Mouse (Mus musculus) heart, postnatal 10 days (tissue): ENCODE results near the gene Ghrl. TPM values are rescaled to one million over a fixed set of nuclear protein-coding genes. Genes with fewer than 3 reads are reported as not detected.
"Not testable (repeated sequence)": the region's sequence is repeated elsewhere in the genome, so short reads cannot be mapped to it uniquely, and the experiment has no call there.

Source experiments
- DNase-seq, 2 experiments: peaks; one replicate each; pipeline ENCODE4 v3.0.0; 2021
- intact Hi-C: fragments of 180-260 bp; cut with DNase I; formaldehyde crosslinking; loops from one replicate; pipeline ENCODE4 v1.15.1; 2025
- total RNA-seq, 2 experiments: library from RNA; stranded (reverse); gene quantifications; 2 replicates each; pipeline ENCODE4 v1.2.3; 2021

Gene Ghrl
- not detected for total RNA-seq

DNA sequence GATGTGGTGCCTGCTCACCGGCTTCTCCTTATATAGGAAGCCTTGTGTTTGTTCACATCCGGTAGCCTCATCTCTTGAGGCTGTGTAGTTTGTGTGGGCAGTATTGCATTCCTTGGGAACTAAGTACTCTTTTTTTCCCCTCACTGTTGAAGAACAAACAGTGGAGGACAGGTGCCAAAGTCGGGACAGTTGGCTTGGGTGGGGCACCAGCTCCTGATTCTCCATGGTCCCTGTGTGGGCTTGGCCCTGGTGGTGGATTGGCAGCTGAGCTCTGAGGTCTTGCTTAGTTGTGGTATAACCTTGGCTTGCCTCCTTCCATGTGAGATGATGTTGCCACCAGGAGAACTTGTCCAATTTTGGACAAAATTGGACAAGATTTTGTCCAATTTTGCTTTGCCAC, at the start of gene Ghrl:
Gene Ghrl, minus strand, starts transcription at position 3 of the 400 bp plus-strand sequence.
- no peak for DNase-seq
- intact Hi-C loops, result no loop called here

DNA sequence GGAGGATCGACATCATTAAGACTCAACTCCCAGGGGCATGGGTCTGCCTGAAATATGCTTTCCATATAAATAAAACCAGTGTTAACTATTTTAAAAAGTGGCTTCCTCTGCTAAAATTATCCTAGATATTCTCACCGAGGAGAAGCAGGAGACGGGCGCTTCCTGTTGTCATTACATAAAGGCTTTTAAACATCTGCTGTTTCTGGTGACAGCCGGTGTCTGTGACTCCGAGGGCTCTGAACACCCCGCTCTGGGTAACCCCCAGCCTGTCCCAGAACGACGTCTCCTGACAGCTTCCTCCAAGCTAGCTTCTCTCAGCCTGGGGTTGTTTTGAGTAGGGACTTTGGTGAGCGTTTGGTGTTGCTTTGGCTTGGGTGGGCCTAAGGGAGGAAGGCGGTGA, 49.1 kb upstream of the Ghrl start:
- intact Hi-C loops, result no loop called here

DNA sequence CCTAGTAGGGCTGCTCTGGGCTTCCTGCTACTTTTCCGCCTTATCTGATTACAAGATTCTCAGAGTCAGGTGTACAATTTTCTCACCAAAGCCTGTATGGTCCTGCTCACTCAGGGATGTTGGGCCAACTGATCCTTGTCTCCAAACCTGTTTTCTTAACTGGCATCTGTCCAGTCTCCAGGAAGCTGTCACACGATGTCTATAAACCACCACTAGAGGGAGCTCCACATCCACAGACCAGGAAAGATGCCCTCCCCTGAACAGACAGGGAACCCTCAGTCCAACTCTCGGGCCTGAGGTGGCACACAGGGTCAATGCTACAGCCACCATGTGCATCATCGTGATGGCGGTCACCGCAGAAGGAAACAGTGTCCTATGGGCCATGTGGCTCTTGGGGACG, 42.0 kb upstream of the Ghrl start:
- intact Hi-C loops, result loop anchor here (1.0 kb wide), 2 partner anchors 310 to 315 kb away; no protein-coding TSS in a partner anchor
- peak; percentile 56 to 76 for DNase-seq

More for the DNA sequence above, 49.1 kb upstream of the Ghrl start:
- no peak for DNase-seq

DNA sequence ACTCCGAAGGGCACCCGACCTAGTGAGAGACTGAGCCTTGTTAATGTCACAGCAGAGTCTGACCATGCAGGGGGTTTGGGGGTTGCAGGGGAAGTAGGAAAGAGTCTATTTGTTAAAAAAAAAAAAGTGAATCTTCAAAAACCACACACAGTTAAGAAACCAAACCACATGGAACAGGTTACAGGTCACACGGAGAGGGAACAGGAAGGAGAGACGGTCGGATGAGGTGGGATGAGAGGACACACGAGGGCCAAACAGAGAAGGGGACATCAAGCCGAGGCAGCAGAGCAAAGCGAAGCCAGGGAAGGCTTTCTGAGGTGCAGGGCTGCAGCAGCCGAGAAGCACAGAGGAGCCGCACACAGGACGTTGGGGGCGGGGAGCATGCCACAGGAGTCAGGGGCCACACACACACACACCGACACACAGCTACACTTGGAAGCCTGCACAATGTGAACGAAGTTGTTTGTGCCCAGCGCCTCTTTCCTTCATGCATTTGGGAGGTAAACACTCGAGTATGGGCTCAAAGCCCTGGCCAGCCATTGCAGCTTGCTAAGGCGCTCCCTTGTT, 29.5 kb upstream of the Ghrl start:
- intact Hi-C loops, result no loop called here
- DNase-seq, result no peak

DNA sequence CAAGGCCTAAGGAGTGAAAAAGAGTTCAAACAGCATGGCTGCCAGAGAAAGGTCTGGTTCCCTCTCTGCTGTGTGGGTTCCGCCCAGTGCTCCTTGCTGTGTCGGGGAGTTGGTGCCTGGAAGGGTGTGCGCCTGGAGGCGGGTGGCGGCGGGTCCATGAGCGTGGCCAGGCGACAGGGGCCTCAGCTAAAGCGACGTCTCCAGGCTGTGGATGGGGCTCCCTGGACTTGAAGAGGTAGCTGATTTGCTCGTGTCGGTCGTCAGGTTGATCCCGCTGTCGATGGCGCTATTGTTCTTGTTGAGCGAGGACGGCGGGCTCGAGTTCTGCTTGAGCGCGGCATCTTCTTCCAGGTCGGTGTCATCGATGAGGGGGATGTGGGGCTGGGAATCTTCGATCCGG, 28.7 kb upstream of the Ghrl start:
- DNase-seq, result no peak
- intact Hi-C loops, result no loop called here

DNA sequence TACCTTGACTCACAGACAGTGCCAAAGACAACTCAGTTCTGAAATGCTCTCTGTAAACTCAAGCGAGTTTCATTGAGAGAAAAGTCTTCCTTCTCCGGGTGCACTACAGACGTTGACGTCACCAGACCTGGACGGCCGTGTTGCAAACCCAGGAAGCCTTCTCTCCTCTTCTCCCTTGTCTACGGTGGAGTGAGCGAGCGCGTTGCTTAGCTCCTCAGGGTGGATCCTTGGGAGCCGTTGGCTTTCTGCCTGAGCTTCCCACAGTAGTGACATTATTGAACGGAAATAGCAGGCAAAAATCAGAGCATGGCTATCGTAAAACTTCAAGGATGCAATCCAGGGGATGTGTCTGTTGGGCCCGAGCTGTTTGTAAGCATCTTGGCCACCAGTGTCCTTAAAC, 27.6 kb upstream of the Ghrl start:
- intact Hi-C loops, result no loop called here

DNA sequence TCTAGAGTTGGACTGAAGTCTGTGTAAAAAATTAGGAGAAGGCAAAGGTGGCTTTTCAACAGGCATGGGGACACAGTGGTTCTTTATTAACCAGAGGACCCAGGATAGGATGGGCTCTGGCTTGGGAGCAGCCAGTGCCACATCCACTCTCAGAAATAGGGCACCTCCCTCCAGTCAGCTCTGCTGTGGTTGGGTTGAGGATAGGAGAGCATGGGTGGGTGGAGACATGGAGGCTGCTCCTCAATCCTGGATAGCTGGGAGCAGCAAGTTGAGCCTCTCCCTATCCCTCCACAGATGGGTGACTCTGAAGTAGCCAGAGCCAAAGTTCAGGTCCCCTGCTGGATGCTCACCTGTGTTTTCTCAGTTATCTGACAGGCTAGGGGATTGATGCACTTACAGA, 25.4 kb upstream of the Ghrl start:
- DNase-seq, result no peak
- intact Hi-C loops, result no loop called here

More for the DNA sequence above, 27.6 kb upstream of the Ghrl start:
- no peak for DNase-seq

DNA sequence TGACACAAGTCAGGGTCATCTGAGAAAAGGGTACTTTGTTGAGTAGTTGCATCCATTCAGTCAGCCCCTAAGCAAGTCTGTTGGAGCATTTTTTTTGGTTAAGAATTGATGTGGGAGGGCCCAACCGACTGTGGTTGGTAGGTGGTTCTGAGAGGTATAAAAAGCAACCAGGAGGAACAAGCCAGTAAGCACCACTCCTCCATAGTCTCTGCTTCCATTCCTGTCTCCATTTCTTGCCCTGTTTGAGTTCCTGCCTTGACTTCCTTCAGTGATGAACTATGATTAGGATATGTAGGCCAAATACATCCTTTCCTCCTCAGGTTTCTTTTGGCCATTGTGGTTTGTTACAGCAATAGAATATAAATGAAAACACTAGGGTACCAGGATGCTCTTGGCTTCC, 23.4 kb upstream of the Ghrl start:
- intact Hi-C loops, result no loop called here
- no peak for DNase-seq

DNA sequence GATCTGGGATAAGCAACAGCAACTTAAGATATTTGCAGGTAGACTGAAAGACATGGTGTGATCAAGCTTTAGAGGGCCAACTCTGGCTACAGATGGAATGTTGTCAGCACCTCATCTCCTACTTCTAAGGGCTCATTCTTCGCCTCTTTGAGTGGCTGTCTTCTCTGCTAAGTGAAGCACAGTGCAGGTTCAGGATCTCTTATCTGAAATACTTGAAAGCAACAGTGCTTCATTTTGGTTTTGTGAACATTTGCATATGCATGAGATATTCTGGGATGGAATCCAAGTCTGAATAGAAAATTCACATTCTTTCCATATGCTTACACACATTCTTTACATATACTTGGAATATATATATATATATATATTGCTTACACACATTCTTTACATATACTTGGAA, 22.6 kb upstream of the Ghrl start:
- no peak for DNase-seq
- intact Hi-C loops, result no loop called here

DNA sequence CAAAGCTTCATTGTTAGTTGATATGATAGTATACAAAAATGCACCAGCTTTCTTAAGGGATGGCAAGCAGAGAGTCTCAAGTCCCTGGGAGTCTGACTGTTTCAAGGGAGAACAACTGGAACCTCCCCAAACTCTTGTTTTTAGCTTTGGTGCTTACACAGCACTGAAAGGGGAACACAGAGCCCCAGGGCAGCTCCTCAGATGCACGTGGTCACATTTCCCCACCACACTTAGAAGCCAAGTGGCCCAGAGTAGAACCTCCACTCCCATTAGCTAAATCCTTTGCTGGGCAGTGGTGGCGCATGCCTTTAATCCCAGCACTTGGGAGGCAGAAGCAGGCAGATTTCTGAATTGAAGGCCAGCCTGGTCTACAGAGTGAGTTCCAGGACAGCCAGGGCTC, 21.7 kb upstream of the Ghrl start:
- no peak for DNase-seq
- intact Hi-C loops, result loop anchor here (2.0 kb wide), 1 partner anchor 43 kb away; no protein-coding TSS in a partner anchor

DNA sequence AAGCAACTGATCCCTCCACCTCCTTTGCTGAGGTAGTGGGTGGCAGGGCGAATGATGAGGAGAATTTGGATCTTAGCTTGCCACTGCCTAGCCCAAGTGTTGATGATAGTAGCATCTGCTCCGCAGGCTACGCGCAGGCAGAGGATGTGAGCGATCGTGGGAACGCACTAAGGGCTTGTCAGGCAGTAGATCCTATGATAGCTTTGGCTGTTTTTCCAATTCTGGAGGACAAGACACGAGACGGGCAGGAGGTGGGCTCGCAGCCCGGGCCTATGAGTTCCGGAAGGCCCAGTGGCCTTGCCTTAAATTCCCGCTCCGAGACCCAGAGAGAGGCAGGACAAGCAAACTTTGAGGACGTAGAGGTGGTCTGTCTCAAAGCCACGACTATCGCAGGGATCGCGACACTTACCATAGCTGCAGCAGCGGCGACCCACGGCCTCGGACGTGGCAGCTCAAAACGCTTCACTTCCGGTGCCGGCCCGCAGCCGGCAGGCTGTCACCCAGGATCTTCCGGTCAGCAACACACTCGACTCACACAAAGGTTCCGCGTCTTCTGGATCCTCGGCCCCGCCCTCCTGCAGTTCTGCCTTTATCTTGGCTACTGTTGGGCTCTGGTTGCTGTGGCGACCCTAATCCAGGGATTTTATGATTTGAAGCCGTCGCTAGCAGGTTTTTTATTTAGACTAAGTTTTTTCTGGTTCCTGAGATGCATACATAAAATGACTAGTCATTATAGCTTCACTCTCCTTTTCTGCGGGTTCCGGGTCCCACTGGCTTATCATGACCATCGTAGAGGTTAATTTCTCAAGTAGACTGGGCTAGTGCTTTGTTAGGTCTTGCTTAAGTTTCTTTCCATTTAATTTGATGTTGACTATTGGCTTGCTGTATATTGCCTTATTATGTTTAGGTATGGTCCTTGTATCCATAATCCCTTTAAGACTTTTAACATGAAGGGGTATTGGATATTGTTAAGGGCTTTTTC, 20.8 kb upstream of the Ghrl start, which contains the start of gene Sec13:
Gene Sec13, minus strand, starts transcription at position 508 of the 982 bp plus-strand sequence.
- intact Hi-C loops, result loop anchor here (2.0 kb wide), 1 partner anchor 42 kb away; no protein-coding TSS in a partner anchor
- peak; percentile 89 to 93 for DNase-seq

DNA sequence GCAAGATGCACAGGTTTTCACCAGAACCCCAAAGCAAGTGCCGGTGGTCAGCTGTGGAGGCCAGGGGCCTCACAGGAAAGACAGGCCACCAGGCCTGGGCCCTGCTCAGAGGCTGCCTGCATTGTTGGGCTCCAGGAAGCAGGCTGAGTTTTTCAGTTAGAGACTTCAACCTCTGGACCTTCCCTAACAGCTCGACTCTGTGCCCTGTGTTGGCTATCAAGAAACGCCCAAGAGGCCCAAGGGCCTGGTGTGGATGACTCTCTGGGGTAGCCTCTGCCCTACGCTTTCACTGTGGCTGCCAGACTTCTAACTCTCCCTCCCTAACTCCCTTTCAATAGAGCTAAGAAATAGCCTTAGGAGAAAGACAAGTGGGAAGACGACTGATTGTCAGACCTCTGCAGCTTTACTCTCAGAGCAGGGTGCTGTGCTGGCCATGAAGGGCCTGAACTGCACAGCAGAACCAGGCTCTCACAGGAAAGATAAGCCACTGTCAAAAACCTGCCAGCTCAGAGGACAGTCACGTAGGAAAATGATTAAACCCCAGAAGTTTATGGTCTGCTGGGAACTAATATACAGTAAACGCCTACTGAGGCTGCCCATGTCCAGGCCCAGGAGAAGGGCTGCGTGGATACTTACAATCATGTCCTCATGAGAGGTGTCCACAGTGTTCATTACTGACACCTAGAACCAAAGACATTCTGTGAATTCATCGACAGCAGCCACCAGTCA, 17.8 kb upstream of the Ghrl start:
- intact Hi-C loops, result no loop called here
- no peak for DNase-seq

DNA sequence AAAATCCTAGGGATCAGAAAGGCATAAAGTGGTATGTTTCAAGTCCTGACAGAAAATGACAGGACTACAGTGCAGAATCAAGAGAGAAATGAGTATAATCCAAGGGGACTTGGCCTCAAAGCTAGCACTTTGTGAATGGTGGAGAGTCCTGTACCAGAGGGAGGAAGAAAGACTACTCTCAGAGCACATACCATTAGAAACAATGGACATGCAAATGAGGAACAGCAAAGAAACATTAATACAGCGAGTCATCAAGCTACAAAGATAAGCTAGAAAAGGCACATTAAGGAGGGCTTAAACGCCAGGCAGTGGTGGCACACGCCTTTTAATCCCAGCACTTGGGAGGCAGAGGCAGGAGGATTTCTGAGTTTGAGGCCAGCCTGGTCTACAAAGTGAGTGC, 11.6 kb upstream of the Ghrl start:
- intact Hi-C loops, result no loop called here

DNA sequence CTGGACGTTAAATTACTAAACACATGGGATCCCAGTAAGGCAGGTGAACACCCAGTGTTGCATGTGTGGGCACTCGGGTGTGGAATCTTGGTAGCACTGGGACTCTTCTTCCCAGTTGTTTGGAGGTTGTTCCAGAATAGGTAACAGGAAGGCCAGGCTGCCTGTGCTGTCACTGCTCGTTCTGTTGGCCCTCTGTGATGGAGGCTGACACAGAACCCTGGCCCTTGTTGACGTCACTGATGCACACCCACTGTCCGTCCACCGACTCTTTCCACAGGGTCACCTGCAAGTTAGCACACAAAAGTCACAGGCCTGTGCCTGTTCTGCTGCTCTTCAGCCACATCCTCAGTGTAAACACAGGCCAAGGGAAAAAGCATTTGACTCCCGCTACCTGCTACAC, 8.5 kb upstream of the Ghrl start:
- no peak for DNase-seq
- intact Hi-C loops, result no loop called here

More for the DNA sequence above, 11.6 kb upstream of the Ghrl start:
- DNase-seq, result no peak

DNA sequence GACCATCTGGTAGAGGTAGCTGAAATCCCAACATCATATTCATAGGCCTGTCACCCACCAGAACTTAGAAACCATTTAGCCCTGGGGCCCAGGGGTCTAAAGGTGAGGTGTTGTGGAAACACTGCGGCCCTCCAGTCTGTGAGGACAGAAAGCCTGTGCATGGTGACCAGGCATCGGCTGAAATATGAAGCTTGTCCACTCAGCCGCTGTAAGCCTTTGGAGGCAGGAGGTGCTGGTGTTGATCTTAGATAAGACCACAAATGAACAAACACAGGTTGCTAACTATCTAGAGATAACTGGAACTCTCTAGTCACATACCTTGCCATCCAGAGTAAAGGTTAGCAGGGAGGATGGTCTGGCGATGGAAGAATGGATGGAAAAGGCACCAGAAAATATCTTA, 1.4 kb upstream of the Ghrl start:
- intact Hi-C loops, result no loop called here
- DNase-seq, result no peak

DNA sequence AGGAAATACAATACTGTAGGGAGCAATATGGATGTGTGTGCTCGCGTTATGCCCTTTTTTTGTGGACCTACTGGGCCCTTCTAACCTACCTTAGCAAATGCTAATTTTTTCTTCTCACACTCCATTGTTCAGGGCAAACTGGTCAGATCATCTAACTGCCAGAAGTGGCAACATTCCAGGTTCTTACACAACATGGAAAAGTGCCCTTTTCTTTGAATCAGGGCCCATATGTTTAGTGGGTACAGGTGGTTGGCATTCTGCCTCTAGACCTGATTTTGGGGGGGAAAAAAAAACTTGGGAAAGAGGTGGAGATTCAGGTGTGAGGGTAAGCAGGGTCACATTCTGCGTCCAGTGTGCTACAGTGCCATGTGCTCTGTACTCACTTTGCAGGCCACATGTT, 2.1 kb downstream of the Ghrl start:
- no peak for DNase-seq

DNA sequence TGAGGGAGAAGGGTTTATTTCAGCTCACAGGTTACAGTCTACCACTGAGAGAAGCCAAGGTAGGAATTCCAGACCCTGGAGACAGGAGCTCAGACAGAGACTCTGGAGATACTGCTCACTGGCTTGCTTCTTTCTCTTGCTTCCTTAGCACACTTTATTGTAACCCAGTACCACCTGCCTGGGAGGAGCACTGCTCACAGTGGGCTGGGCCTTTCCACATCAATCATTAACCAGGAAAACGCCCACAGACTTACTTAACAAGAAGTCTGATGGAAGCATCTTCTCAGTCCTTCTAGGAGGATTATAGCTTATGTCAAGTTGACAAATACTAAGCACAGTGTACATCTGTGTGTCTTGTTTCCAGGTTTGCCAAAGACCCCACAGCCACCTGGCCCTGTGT, 4.9 kb downstream of the Ghrl start:
- DNase-seq, result no peak
- intact Hi-C loops, result no loop called here

More for the DNA sequence above, 2.1 kb downstream of the Ghrl start:
- intact Hi-C loops, result no loop called here

DNA sequence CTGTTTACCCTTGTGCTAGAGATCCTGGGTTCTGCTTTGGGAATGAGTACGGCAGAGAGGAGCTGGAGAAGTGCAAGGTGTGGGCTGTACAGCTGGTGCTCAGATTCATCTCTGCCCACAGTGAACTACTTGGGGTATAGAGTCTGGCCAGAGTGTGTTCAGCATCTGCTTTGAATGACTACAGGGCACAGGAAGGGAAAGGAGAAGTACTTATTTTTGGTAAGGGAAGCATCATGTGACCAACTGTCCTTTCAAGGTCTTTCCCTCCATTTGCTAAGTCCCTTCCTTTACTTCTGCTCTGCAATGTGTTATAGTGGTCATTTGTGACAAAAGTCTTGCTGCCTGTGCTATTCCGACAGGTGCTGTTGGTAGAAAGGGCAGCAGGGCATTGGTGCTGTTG, 5.4 kb downstream of the Ghrl start:
- DNase-seq, result no peak
- intact Hi-C loops, result no loop called here

DNA sequence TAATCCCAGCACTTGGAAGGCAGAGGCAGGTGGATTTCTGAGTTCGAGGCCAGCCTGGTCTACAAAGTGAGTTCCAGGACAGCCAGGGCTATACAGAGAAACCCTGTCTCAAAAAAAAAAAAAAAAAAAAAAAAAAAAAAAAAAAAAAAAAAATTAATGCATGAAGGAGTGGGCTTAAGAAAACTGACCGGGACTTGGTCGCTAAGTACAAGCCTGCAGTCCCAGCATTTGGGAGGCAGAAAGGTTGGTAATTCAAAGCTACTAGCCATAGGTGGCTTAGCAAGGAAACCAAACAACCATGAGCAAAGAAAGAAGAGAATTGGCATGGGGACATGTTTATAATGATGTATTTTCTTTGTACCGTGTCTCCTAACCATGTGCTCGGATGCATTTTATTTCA, 6.3 kb downstream of the Ghrl start:
- intact Hi-C loops, DNase-seq: not testable (repeated sequence)

DNA sequence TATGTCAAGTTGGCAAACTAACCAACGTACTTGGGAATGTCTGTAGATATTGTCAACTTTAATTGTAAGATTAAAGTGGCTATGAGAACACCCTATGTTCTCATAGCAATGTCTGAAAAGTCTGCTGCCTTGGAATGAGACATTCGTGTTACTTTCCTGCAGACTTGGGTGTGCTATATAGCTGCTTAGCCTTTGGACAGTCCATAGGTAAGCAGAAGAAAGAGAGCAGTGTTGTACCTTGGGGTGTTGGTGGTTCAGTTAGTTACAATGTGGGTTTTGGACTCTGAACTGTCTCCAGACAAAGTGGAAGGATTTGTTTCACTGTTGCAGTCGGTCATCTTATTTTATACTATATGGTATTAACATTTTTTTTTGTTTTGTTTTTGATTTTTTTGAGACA, 7.0 kb downstream of the Ghrl start:
- no peak for DNase-seq
- intact Hi-C loops, result no loop called here
